Mouse (Mus musculus) forebrain, embryonic 15.5 days (tissue): ENCODE measurements around the gene Noct. TPM values are rescaled to one million over a fixed set of nuclear protein-coding genes. Genes with fewer than 3 reads are reported as not detected.

Experiments
- ATAC-seq: fragments of 200-750 bp; cut with Nextera tagmentation; replicated peaks from 2 replicates; pipeline ENCODE4 v1.8.0; 2017; ENCODE audit warnings: mild to moderate bottlenecking, moderate TSS enrichment, moderate library complexity
- H3K27ac ChIP-seq: fragments of 300-500 bp; sonication (generic); replicated peaks from 2 replicates; pipeline ENCODE4 v1.5.1; 2015; ENCODE audit warnings: mild to moderate bottlenecking, inconsistent platforms
- H3K27me3 ChIP-seq: fragments of 300-500 bp; sonication (generic); 2 replicates; pipeline ENCODE4 v1.6.1; 2015; ENCODE audit warnings: inconsistent platforms
- H3K36me3 ChIP-seq: fragments of 300-500 bp; sonication (generic); 2 replicates; pipeline ENCODE4 v1.6.1; 2015; ENCODE audit warnings: mild to moderate bottlenecking, inconsistent platforms
- H3K4me1 ChIP-seq: fragments of 300-500 bp; sonication (generic); 2 replicates; pipeline ENCODE4 v1.6.1; 2015; ENCODE audit warnings: inconsistent platforms
- H3K4me2 ChIP-seq: fragments of 300-500 bp; sonication (generic); replicated peaks from 2 replicates; pipeline ENCODE4 v1.6.1; 2015; ENCODE audit warnings: mild to moderate bottlenecking, inconsistent platforms
- H3K4me3 ChIP-seq: fragments of 300-500 bp; sonication (generic); 2 replicates; pipeline ENCODE4 v1.5.1; 2015; ENCODE audit warnings: mild to moderate bottlenecking, inconsistent platforms
- H3K9ac ChIP-seq: fragments of 300-500 bp; sonication (generic); replicated peaks from 2 replicates; pipeline ENCODE4 v1.6.1; 2015; ENCODE audit warnings: mild to moderate bottlenecking, inconsistent platforms
- H3K9me3 ChIP-seq: fragments of 300-500 bp; sonication (generic); 2 replicates; pipeline ENCODE4 v1.6.1; 2016; ENCODE audit warnings: inconsistent platforms
- WGBS: fragments of 180-500 bp; shearing (Covaris S2); methylation state at CpG from one replicate; pipeline ENCODE4 v1.1.7; 2015; ENCODE audit warnings: mixed read lengths; 5-methylcytosine and 5-hydroxymethylcytosine counted together
- polyA plus RNA-seq: library from polyadenylated mRNA; unstranded; fragments of >200 nt; fragmentation: Nextera tagmentation; extraction: Ambion mirVana; gene quantifications from 2 replicates; pipeline ENCODE4 v1.2.1, GENCODE M21; 2015

Noct gene
- polyA plus RNA-seq, 1 experiment from 2014 or later, result 24.5 TPM

DNA sequence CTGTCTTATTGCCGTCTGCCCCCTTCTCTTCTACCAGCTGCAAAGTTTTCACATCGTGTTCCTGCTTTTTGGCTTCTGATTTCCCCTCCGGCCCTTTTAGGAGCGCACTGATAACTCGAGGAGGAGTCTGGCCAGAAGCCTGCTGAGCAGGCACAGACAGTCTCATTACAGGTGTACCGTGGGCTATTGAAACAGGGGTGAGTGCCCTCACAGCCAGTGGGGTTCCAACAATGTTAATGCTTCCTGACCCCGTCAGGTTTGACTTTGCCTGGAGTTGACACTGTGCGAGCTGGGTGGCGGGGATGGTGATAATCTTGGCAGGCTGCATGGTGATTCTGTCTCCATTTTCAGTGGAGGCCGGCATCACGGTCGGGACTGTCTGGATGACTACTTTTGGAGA is 32.2 kb downstream of the Noct start:
- WGBS, result 90% methylated on average over 12 of the region's 12 CpGs
- no peaks in the 10 kb centered on the region for H3K27me3 ChIP-seq
- H3K4me3 ChIP-seq, result no peak overlapping the region
- H3K9ac ChIP-seq, result no peak overlapping the region
- H3K36me3 ChIP-seq, result peaks cover 72% of the 10 kb centered on the region
- no peaks in the 10 kb centered on the region for H3K9me3 ChIP-seq
- no peak overlapping the region for H3K4me2 ChIP-seq
- no peak for ATAC-seq
- H3K27ac ChIP-seq, result no peak overlapping the region
- no peaks in the 10 kb centered on the region for H3K4me1 ChIP-seq

DNA sequence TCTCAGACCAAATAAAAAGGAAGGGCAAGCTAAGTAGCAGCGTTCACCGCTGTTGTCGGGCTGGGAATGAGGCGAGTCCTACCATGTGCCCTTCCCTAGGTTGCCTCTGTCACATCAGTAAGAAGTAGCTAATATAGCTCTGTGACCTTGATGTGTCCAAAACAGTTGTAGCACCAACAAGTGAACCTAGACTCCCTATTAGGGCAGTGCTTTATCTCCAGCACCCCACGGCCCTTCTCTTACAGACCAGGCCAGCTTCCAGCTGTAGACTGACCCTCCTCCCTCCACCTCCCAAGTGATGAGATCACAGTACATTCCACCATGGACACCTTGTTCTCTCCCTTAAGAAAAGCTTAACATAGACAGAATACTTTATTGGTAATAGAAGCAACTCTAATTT is 33.8 kb downstream of the Noct start:
- no peaks in the 10 kb centered on the region for H3K4me1 ChIP-seq
- H3K9ac ChIP-seq, result no peak overlapping the region
- ATAC-seq, result no peak
- peaks cover 72% of the 10 kb centered on the region for H3K36me3 ChIP-seq
- H3K27ac ChIP-seq, result no peak overlapping the region
- WGBS, result 97% methylated on average over 5 of the region's 5 CpGs
- H3K9me3 ChIP-seq, result no peaks in the 10 kb centered on the region
- no peaks in the 10 kb centered on the region for H3K27me3 ChIP-seq
- H3K4me2 ChIP-seq, result no peak overlapping the region
- no peak overlapping the region for H3K4me3 ChIP-seq

DNA sequence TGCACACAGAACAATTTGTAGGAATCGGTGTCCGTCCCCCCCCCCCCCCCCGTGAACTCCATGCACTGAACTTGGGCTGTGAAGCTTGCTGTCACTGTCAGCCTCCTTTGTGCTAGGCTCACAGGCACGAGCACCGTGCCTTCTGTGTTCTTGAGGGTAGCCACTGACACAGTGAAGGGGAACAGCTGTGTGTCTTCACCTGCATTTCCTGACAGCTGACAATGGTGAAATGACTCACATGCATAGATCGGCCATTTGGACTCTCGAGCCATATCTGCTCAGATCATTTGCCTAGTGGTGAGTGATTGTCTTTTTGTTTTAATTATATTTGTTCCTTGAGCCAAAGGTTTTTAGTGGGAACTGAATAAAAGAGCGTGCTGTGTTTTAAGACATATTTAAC is 38.7 kb downstream of the Noct start:
- Histone ChIP-seq H3K4me1 (no peaks in the 10 kb centered on the region), H3K27me3 (no peaks in the 10 kb centered on the region), H3K27ac (no peak overlapping the region), H3K9me3 (no peaks in the 10 kb centered on the region), H3K4me3 (no peak overlapping the region), H3K36me3 (peaks cover 61% of the 10 kb centered on the region), H3K4me2 (no peak overlapping the region), H3K9ac (no peak overlapping the region)
- no peak for ATAC-seq
- 90% methylated on average over 8 of the region's 8 CpGs for WGBS

DNA sequence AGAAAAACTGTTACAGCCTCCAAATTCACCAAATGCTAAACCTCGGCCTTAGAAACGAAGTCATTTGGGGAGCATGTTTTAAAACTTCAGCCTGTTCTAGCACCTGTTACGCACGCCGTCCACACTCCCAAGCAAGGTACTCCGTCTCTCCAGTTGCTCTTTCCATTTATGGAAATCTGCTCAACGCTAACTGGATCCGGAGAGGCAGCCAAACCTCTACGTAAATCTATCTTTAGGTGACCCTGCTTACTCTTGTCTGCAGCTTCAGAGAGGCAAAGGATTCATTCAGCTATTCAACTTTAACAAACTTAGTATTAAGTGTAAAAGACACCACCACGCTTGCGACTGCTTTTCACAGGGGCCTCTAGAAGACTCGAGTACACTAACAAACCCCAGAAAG is 44.2 kb downstream of the Noct start:
- H3K36me3 ChIP-seq, result peaks cover 26% of the 10 kb centered on the region
- no peak overlapping the region for H3K4me2 ChIP-seq
- H3K4me3 ChIP-seq, result no peak overlapping the region
- H3K4me1 ChIP-seq, result no peaks in the 10 kb centered on the region
- no peak overlapping the region for H3K9ac ChIP-seq
- no peaks in the 10 kb centered on the region for H3K9me3 ChIP-seq
- no peaks in the 10 kb centered on the region for H3K27me3 ChIP-seq
- H3K27ac ChIP-seq, result no peak overlapping the region
- ATAC-seq, result no peak
- 89% methylated on average over 12 of the region's 12 CpGs for WGBS

DNA sequence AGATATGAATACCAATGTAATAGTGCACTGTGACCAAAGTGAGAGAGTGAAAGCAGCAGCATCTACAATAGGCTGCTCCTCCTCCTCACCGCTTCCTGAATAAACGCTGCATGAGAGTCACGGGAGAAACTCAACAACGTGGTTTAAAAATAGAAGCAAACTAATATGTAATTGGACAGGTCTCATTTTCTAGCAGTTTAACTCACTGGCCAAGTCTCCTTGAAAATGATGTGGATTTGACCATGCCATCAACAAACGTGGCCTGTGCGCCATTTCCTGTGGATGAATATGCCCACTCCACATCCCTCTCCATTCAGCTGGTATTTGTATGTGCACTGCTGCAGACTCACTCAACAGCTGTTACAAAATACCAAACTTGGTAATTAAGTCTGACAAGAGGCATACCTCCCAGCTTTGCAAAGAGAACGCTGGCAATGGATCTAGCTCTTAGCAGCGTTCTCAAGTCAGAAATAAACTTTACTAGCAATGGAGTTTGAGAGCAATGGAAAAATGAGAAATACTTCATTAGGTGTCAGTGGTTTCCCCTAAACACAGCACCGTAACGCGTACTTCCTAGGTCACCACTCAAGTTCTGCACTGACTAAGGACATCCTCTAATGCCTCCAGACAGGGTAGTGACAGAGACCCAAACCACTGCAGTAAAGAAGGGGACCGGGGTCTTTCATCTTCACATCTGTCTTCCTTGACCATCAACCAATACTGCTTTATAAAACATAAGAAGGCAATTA is 46.0 kb downstream of the Noct start:
- H3K4me3 ChIP-seq, result no peak overlapping the region
- no peak overlapping the region for H3K4me2 ChIP-seq
- 80% methylated on average over 12 of the region's 12 CpGs for whole genome bisulfite sequencing
- H3K4me1 ChIP-seq, result peaks cover 5% of the 10 kb centered on the region
- no peak overlapping the region for H3K27ac ChIP-seq
- no peaks in the 10 kb centered on the region for H3K27me3 ChIP-seq
- H3K36me3 ChIP-seq, result peaks cover 10% of the 10 kb centered on the region
- no peaks in the 10 kb centered on the region for H3K9me3 ChIP-seq
- H3K9ac ChIP-seq, result no peak overlapping the region
- ATAC-seq, result no peak

DNA sequence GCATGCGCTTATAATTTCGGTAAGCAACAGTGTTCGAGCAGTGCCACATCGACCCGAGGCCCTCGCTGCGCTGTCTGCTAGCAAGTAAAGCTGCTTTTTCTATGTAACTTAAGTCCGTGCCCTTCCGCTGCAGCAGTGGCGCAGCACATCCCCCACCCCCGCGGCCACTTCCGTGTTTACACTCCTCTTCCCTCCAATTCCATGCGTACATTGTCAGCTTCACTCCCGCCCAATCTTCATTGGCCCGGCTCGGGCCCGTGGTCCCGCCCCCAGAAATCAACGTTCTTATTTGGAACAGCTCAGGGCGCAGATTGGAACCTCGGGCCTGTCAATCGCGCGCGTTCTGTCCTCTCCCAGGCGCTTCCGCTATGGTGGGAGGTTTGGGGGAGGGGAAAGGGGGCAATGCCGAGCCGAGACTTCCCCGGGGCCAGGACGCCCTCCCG is 51.7 kb downstream of the Noct start:
- H3K9ac ChIP-seq, result peak overlapping the region; percentile 86
- H3K36me3 ChIP-seq, result no peaks in the 10 kb centered on the region
- no peaks in the 10 kb centered on the region for H3K27me3 ChIP-seq
- peak overlapping the region; percentile 98 for H3K4me3 ChIP-seq
- H3K4me2 ChIP-seq, result peak overlapping the region; percentile 67
- H3K9me3 ChIP-seq, result no peaks in the 10 kb centered on the region
- H3K27ac ChIP-seq, result peak overlapping the region; percentile 94
- under 1% methylated on average over 33 of the region's 33 CpGs for WGBS
- peak; percentile 100 for ATAC-seq
- peaks cover 20% of the 10 kb centered on the region for H3K4me1 ChIP-seq

DNA sequence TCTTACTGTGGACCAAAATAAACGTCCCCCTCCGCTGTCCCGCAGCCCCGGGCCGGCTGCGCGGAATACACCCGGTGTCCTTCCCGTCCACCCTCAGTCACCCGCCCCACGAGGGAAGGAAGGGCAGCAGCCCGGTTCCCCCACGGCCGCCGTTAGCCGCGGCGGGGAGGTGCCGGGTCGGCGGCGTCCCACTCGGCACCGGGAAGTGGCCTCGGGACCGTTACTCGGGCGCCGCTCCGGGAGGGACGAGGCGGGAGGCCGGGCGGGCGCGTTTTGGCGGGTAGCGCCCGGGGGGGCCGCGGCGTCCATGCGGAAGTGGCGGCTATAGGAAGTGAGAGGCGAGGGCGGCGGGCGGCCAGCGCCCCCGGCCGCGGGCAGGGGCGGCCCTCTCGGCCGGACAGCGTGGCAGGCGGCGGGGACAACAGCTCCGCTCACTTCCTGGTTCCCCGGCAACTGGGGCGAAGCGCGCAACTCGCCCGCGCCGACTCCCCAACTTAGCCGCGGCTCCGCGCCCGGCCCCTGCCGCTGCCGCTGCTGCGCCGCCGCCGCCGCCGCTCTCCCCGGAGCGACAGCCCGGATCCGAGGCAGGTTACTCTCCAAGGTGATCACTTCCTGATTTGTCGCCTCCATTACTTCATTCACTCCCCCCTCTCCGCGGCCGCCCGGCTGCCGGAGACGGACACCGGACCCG is 52.3 kb downstream of the Noct start:
- H3K9me3 ChIP-seq, result no peaks in the 10 kb centered on the region
- H3K4me2 ChIP-seq, result peak overlapping the region; percentile 67
- H3K36me3 ChIP-seq, result no peaks in the 10 kb centered on the region
- peak; percentile 37 for ATAC-seq
- H3K27ac ChIP-seq, result peak overlapping the region; percentile 94
- H3K27me3 ChIP-seq, result no peaks in the 10 kb centered on the region
- WGBS, result under 1% methylated on average over 77 of the region's 93 CpGs
- peaks cover 20% of the 10 kb centered on the region for H3K4me1 ChIP-seq
- H3K4me3 ChIP-seq, result peak overlapping the region; percentile 98
- H3K9ac ChIP-seq, result peak overlapping the region; percentile 86

DNA sequence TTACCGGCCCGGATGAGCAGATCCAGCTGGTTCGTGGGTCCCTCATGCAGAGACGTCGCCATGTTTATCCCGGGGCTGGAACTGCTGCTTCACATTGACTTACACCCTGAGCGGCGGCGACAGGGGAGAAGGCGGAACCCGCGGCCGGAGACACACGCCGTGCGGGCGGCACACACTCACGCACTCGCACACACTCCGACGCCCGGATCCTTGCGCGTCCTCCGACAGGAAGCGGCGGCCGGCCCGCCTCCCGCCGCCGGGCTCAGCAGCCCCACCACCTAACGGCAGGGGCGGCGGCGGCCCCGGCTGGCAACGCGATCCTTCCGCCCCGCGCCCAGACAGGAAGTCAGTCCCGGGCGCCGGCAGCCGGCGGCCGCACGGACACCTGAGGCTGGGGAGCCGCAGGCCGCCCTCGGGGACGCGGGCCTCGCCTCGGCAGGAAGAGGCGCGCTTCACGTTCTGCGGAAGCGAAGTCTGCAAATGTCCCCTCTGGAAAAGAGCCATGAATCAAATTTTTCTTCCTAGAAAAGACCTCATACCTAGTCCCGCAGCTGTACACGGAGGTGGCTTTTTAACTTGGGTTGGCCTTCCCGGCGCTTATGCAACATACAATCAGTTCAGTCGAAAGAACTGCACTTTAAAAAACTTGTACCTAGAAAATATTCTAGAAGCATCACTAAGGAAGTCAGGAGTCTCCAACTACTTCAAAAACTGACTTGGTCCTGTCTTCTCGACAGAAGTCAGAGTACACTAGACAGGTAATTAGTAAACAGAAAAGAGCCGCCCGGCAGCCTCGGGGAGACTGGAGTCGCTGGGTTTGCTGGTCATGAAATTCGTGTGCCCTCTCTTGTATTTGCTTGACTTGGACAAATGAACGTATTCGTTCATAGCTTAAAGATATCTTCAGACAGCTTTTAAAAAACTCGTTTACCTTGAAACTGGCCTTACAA is 53.2 kb downstream of the Noct start:
- peak overlapping the region; percentile 86 for H3K9ac ChIP-seq
- no peaks in the 10 kb centered on the region for H3K27me3 ChIP-seq
- H3K4me2 ChIP-seq, result peak overlapping the region; percentile 67
- peak; percentile 48 for ATAC-seq
- WGBS, result under 1% methylated on average over 75 of the region's 75 CpGs
- H3K27ac ChIP-seq, result peak overlapping the region; percentile 94
- no peaks in the 10 kb centered on the region for H3K9me3 ChIP-seq
- H3K36me3 ChIP-seq, result no peaks in the 10 kb centered on the region
- peaks cover 20% of the 10 kb centered on the region for H3K4me1 ChIP-seq
- H3K4me3 ChIP-seq, result peak overlapping the region; percentile 98

DNA sequence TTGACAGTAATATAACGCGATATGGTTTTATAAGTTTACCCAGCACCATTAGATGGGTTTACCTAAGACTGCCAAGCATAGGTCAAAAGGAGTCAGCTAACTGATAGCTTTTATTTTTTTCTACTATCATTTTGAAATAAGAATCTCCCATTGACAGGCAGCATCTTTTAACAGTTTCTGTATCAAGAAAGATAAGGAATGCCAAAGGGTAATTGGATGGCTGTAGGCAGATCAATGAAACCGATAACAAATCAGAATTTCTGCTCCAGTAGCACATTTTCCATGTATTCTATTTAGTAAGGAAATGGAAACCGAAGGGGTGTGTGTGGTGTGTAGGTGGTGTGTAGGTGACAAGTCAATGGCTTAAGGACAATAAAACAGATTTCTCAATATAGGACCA is 54.2 kb downstream of the Noct start:
- no peaks in the 10 kb centered on the region for H3K36me3 ChIP-seq
- H3K27me3 ChIP-seq, result no peaks in the 10 kb centered on the region
- no peak overlapping the region for H3K4me2 ChIP-seq
- no peaks in the 10 kb centered on the region for H3K9me3 ChIP-seq
- no peak overlapping the region for H3K9ac ChIP-seq
- WGBS, result 77% methylated on average over 4 of the region's 4 CpGs
- no peak overlapping the region for H3K4me3 ChIP-seq
- no peak for ATAC-seq
- H3K4me1 ChIP-seq, result peaks cover 20% of the 10 kb centered on the region
- no peak overlapping the region for H3K27ac ChIP-seq

DNA sequence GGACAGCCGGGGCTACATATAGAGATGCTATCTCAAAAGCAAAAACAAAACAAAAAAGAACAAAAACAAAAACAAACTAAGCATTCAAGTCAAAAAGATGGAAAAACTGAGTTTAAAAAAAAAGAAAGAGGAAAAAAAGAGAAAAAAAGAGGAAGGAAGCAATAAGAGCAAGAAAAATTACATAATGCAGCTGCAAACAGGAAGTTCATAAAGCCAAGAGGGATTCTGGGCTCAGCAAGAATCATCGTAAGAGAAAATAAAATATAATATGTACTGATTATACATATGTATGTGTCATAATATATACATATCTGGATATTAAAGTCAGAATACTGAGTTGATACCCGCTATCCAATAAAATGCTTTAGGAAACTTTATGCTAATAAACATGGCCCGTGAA is 57.5 kb downstream of the Noct start:
- H3K9ac ChIP-seq, result no peak overlapping the region
- WGBS, result 97% methylated on average over 4 of the region's 4 CpGs
- no peak overlapping the region for H3K4me2 ChIP-seq
- no peaks in the 10 kb centered on the region for H3K27me3 ChIP-seq
- H3K4me3 ChIP-seq, result no peak overlapping the region
- no peak overlapping the region for H3K27ac ChIP-seq
- no peaks in the 10 kb centered on the region for H3K36me3 ChIP-seq
- H3K9me3 ChIP-seq, result no peaks in the 10 kb centered on the region
- H3K4me1 ChIP-seq, result peaks cover 9% of the 10 kb centered on the region
- no peak for ATAC-seq

DNA sequence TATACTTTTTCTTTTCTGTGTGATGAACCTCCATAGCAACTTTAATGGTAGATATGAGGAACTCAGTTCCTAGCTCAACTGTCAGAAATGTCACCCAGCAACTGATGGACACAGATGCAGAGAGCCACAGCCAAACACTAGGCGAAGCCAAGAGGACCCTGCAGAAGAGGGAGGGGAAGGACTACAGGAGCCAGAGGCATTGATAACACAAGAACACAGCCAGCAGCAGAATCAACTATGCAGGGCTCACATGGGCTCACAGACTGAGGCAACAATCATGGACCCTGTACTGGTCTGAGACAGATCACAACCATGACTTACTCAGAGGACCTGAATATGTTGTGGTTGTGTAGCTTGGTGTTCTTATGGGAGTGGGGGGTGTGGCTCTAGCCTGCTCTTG is 60.1 kb downstream of the Noct start:
- ATAC-seq, result no peak
- no peak overlapping the region for H3K4me3 ChIP-seq
- no peak overlapping the region for H3K27ac ChIP-seq
- no peaks in the 10 kb centered on the region for H3K9me3 ChIP-seq
- H3K27me3 ChIP-seq, result no peaks in the 10 kb centered on the region
- H3K4me1 ChIP-seq, result peaks cover 6% of the 10 kb centered on the region
- no peak overlapping the region for H3K9ac ChIP-seq
- WGBS, result 76% methylated on average over 1 of the region's 1 CpGs
- no peaks in the 10 kb centered on the region for H3K36me3 ChIP-seq
- H3K4me2 ChIP-seq, result no peak overlapping the region
